Mouse (Mus musculus): ENCODE measurements around the gene Olfr1506.
"Not testable (repeated sequence)": the region's sequence is repeated elsewhere in the genome, so short reads cannot be mapped to it uniquely, and the experiment has no call there.

The Olfr1506 gene

GRCm38 (mm10) chr2:90224393-90224792 lies at the start of gene Olfr1506:
TSS of gene Olfr1506 (minus strand) at chr2:90224493.
- DNase-seq (ENCODE audit: low spot score) = not testable (repeated sequence)

- DNase-seq (ENCODE audit: low spot score) = no peak
Observed at GRCm38 (mm10) chr2:90270932-90271331, 46.6 kb upstream of the Olfr1506 start, which contains the start of gene Olfr1271. TSS of gene Olfr1271 (minus strand) at chr2:90271032.

GRCm38 (mm10) chr2:90257492-90257891 lies 33.2 kb upstream of the Olfr1506 start, which contains the start of gene Olfr142:
TSS of gene Olfr142 (minus strand) at chr2:90257592.
- DNase-seq (ENCODE audit: low spot score) = no peak

GRCm38 (mm10) chr2:90199606-90200005 lies 24.7 kb downstream of the Olfr1506 start:
- not testable (repeated sequence) for DNase-seq (ENCODE audit: low spot score)

- DNase-seq (ENCODE audit: low spot score) = not testable (repeated sequence)
Observed at GRCm38 (mm10) chr2:90195285-90195684, 29.0 kb downstream of the Olfr1506 start.

GRCm38 (mm10) chr2:90194750-90195149 lies 29.5 kb downstream of the Olfr1506 start:
- not testable (repeated sequence) for DNase-seq (ENCODE audit: low spot score)

- not testable (repeated sequence) for DNase-seq (ENCODE audit: low spot score)
Observed at GRCm38 (mm10) chr2:90187082-90187481, 37.2 kb downstream of the Olfr1506 start.

GRCm38 (mm10) chr2:90186082-90186481 lies 38.2 kb downstream of the Olfr1506 start:
- not testable (repeated sequence) for DNase-seq (ENCODE audit: low spot score)

All from urinary bladder, postnatal 14 days (tissue).